Mouse (Mus musculus): ENCODE results near the gene Slc4a4. TPM values are rescaled to one million over a fixed set of nuclear protein-coding genes. Genes with fewer than 3 reads are reported as not detected.

Gene Slc4a4
- polyA plus RNA-seq, 1 experiment, result 0.04 TPM

DNA sequence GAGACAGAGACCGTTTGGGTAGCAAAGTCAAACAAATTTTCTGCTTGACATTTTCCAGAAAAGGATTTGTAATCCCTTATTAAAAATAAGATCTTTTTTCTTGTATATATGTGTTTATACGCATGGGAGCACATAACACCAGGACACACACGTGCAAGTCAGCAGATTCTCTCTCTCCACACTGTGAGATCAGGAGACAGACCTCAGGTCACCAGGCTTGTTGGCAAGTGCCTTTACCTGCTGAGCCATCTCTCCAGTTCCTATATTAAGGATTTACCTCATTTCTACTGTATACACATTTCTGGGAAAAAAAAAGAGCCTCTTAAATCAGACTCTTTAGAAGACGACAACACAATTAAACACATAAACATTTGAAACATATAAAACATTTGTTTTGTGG is 28.4 kb upstream of the Slc4a4 start:
- Histone ChIP-seq H3ac (ENCODE audit: control insufficient read depth, insufficient read length) (no peak overlapping the region), H3K27me3 (ENCODE audit: control insufficient read depth, insufficient read depth, insufficient read length) (no peaks in the 10 kb centered on the region), H3K4me3 (no peak overlapping the region), H3K36me3 (ENCODE audit: control insufficient read depth, insufficient read depth) (no peaks in the 10 kb centered on the region), H3K79me2 (ENCODE audit: control insufficient read depth, insufficient read depth) (no peaks in the 10 kb centered on the region), H3K4me2 (ENCODE audit: low read depth) (no peak overlapping the region)
- no peak for TF ChIP-seq MYOG (IDR thresholded peaks at IDR 0.05; ENCODE audit: control insufficient read depth in 1 of 3, insufficient read depth in 1 of 3, insufficient read length in 2 of 3, low read depth in 2 of 3)
- TF ChIP-seq MAX (IDR thresholded peaks at IDR 0.05; ENCODE audit: low read depth), result no peak
- TF ChIP-seq SRF (IDR thresholded peaks at IDR 0.05; ENCODE audit: control insufficient read depth, insufficient read length, low read depth), result no peak
- TF ChIP-seq POLR2A (IDR thresholded peaks at IDR 0.05; ENCODE audit: insufficient read length, low read depth), result no peak
- TF ChIP-seq TCF3 (IDR thresholded peaks at IDR 0.05; ENCODE audit: insufficient read length, low read depth), result no peak
- TF ChIP-seq REST (IDR thresholded peaks at IDR 0.05; ENCODE audit: insufficient read depth, insufficient read length), result no peak
- TF ChIP-seq MYOD1 (IDR thresholded peaks at IDR 0.05; ENCODE audit: control insufficient read depth in 1 of 3, insufficient read length in 2 of 3, low read depth in 2 of 3), result no peak
- no peak for TF ChIP-seq E2F4 (IDR thresholded peaks at IDR 0.05; ENCODE audit: insufficient read depth)
- TF ChIP-seq CEBPB (IDR thresholded peaks at IDR 0.05; ENCODE audit: insufficient read depth, poor library complexity, severe bottlenecking), result no peak
- no peak for TF ChIP-seq TCF12 (IDR thresholded peaks at IDR 0.05; ENCODE audit: insufficient read depth, poor library complexity, severe bottlenecking)
- TF ChIP-seq USF1 (IDR thresholded peaks at IDR 0.05; ENCODE audit: low read depth), result no peak
- no peak for TF ChIP-seq POLR2AphosphoS2 (IDR thresholded peaks at IDR 0.05; ENCODE audit: insufficient read length, low read depth)

DNA sequence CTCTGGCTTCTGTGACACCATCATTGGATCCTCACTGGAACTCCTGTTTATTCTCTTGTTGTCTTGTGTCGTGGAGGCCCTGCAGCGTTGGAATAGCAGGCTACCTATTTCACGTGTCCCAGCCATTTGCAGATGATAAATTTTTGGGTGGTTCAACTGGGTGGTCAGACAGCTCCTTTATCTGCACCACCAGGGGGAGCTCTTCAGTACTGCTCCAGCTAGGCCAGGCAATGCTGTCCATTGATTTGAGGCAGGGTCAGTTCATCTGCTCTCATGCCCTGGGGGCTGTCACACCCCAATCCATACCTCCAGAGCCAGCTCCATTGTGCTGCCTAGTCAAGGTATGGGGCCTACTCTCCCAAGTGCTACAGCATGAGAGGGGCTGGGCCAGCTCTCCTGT is 24.5 kb upstream of the Slc4a4 start:
- H3K36me3 ChIP-seq (ENCODE audit: control insufficient read depth, insufficient read depth), result no peaks in the 10 kb centered on the region
- H3K27me3 ChIP-seq (ENCODE audit: control insufficient read depth, insufficient read depth, insufficient read length), result no peaks in the 10 kb centered on the region
- TF ChIP-seq MAX (IDR thresholded peaks at IDR 0.05; ENCODE audit: low read depth) (no peak), E2F4 (IDR thresholded peaks at IDR 0.05; ENCODE audit: insufficient read depth) (no peak), USF1 (IDR thresholded peaks at IDR 0.05; ENCODE audit: low read depth) (no peak), POLR2A (IDR thresholded peaks at IDR 0.05; ENCODE audit: insufficient read length, low read depth) (no peak), REST (IDR thresholded peaks at IDR 0.05; ENCODE audit: insufficient read depth, insufficient read length) (no peak), POLR2AphosphoS2 (IDR thresholded peaks at IDR 0.05; ENCODE audit: insufficient read length, low read depth) (no peak)
- no peak overlapping the region for H3K4me2 ChIP-seq (ENCODE audit: low read depth)
- no peak overlapping the region for H3ac ChIP-seq (ENCODE audit: control insufficient read depth, insufficient read length)
- H3K4me3 ChIP-seq, result no peak overlapping the region
- H3K79me2 ChIP-seq (ENCODE audit: control insufficient read depth, insufficient read depth), result no peaks in the 10 kb centered on the region

DNA sequence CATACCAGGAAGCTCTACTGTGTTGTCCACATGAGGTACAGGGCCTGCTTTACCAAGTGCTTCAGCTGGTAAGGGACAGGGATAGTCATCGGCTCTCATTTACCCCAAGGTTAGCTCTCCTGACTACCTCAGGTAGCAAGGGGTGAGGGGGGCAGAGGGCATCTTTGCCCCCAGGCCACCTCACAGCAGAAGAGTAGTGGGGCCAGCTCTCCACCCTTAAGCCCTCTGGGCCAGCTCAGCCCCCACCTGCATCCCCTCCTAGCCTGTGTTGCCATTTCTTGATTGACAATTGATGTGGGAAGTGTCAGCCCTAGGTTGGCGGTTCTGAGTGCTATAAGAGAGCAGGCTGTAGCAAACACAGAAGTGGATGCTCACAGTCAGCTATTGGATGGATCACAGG is 23.8 kb upstream of the Slc4a4 start:
- Histone ChIP-seq H3K4me2 (ENCODE audit: low read depth) (no peak overlapping the region), H3K36me3 (ENCODE audit: control insufficient read depth, insufficient read depth) (no peaks in the 10 kb centered on the region)
- TF ChIP-seq TCF12 (IDR thresholded peaks at IDR 0.05; ENCODE audit: insufficient read depth, poor library complexity, severe bottlenecking) (no peak), E2F4 (IDR thresholded peaks at IDR 0.05; ENCODE audit: insufficient read depth) (no peak), POLR2AphosphoS2 (IDR thresholded peaks at IDR 0.05; ENCODE audit: insufficient read length, low read depth) (no peak)

DNA sequence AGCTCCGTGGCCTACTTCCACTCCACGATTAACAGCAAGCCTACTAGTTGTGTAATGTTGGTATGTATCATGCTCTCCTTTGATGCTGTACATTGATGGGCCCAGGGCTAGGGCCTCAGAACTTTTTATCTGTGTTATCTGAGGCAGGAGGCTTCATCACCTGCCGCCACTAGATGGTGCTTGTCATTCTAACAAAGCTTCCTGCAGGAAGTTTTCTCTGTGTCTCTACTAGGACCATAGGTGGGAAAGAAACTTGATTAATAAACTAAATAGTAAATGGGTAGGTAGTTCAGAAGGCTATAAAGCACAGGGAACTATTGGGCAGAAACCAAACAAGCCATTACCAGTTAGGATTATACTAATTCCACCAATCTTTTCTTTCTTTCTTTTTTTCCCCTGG is 2.5 kb upstream of the Slc4a4 start:
- H3K79me2 ChIP-seq (ENCODE audit: control insufficient read depth, insufficient read depth), result no peaks in the 10 kb centered on the region
- TF ChIP-seq MYOG (IDR thresholded peaks at IDR 0.05; ENCODE audit: control insufficient read depth in 1 of 3, insufficient read depth in 1 of 3, insufficient read length in 2 of 3, low read depth in 2 of 3) (no peak), POLR2AphosphoS2 (IDR thresholded peaks at IDR 0.05; ENCODE audit: insufficient read length, low read depth) (no peak), MAX (IDR thresholded peaks at IDR 0.05; ENCODE audit: low read depth) (no peak), TCF12 (IDR thresholded peaks at IDR 0.05; ENCODE audit: insufficient read depth, poor library complexity, severe bottlenecking) (no peak), CEBPB (IDR thresholded peaks at IDR 0.05; ENCODE audit: insufficient read depth, poor library complexity, severe bottlenecking) (no peak), MYOD1 (IDR thresholded peaks at IDR 0.05; ENCODE audit: control insufficient read depth in 1 of 3, insufficient read length in 2 of 3, low read depth in 2 of 3) (no peak), POLR2A (IDR thresholded peaks at IDR 0.05; ENCODE audit: insufficient read length, low read depth) (no peak), E2F4 (IDR thresholded peaks at IDR 0.05; ENCODE audit: insufficient read depth) (no peak), TCF3 (IDR thresholded peaks at IDR 0.05; ENCODE audit: insufficient read length, low read depth) (no peak), SRF (IDR thresholded peaks at IDR 0.05; ENCODE audit: control insufficient read depth, insufficient read length, low read depth) (no peak), USF1 (IDR thresholded peaks at IDR 0.05; ENCODE audit: low read depth) (no peak), REST (IDR thresholded peaks at IDR 0.05; ENCODE audit: insufficient read depth, insufficient read length) (no peak)
- no peak overlapping the region for H3ac ChIP-seq (ENCODE audit: control insufficient read depth, insufficient read length)
- H3K27me3 ChIP-seq (ENCODE audit: control insufficient read depth, insufficient read depth, insufficient read length), result peaks cover 44% of the 10 kb centered on the region
- H3K4me3 ChIP-seq, result no peak overlapping the region
- H3K36me3 ChIP-seq (ENCODE audit: control insufficient read depth, insufficient read depth), result no peaks in the 10 kb centered on the region
- no peak overlapping the region for H3K4me2 ChIP-seq (ENCODE audit: low read depth)

More for the DNA sequence above, 23.8 kb upstream of the Slc4a4 start:
- Histone ChIP-seq H3K27me3 (ENCODE audit: control insufficient read depth, insufficient read depth, insufficient read length) (no peaks in the 10 kb centered on the region), H3K4me3 (no peak overlapping the region), H3ac (ENCODE audit: control insufficient read depth, insufficient read length) (no peak overlapping the region), H3K79me2 (ENCODE audit: control insufficient read depth, insufficient read depth) (no peaks in the 10 kb centered on the region)

DNA sequence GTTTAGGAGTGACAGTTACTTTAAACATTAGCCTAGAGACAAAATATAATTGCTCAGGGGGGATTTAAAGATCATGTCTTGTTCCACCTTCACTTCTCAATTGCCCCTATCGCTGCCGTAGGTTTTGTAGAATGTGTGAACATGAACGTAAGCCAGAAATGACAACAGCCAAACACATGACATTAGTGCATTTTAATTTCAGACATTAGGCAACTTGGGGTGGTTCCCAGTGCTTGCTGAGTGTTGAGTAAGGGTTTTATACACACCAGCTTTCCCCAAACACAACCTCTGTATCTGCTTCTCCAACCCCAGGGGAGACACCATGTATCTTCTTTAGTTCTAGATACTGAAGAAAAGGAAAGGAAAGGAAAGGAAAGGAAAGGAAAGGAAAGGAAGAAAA is 1.1 kb upstream of the Slc4a4 start:
- TF ChIP-seq POLR2A (IDR thresholded peaks at IDR 0.05; ENCODE audit: insufficient read length, low read depth) (no peak), E2F4 (IDR thresholded peaks at IDR 0.05; ENCODE audit: insufficient read depth) (no peak), USF1 (IDR thresholded peaks at IDR 0.05; ENCODE audit: low read depth) (no peak), SRF (IDR thresholded peaks at IDR 0.05; ENCODE audit: control insufficient read depth, insufficient read length, low read depth) (no peak), REST (IDR thresholded peaks at IDR 0.05; ENCODE audit: insufficient read depth, insufficient read length) (no peak), TCF3 (IDR thresholded peaks at IDR 0.05; ENCODE audit: insufficient read length, low read depth) (no peak), MYOG (IDR thresholded peaks at IDR 0.05; ENCODE audit: control insufficient read depth in 1 of 3, insufficient read depth in 1 of 3, insufficient read length in 2 of 3, low read depth in 2 of 3) (no peak), MYOD1 (IDR thresholded peaks at IDR 0.05; ENCODE audit: control insufficient read depth in 1 of 3, insufficient read length in 2 of 3, low read depth in 2 of 3) (no peak), CEBPB (IDR thresholded peaks at IDR 0.05; ENCODE audit: insufficient read depth, poor library complexity, severe bottlenecking) (no peak), MAX (IDR thresholded peaks at IDR 0.05; ENCODE audit: low read depth) (no peak), POLR2AphosphoS2 (IDR thresholded peaks at IDR 0.05; ENCODE audit: insufficient read length, low read depth) (no peak), TCF12 (IDR thresholded peaks at IDR 0.05; ENCODE audit: insufficient read depth, poor library complexity, severe bottlenecking) (no peak)
- no peaks in the 10 kb centered on the region for H3K79me2 ChIP-seq (ENCODE audit: control insufficient read depth, insufficient read depth)
- no peaks in the 10 kb centered on the region for H3K36me3 ChIP-seq (ENCODE audit: control insufficient read depth, insufficient read depth)
- H3K4me3 ChIP-seq, result no peak overlapping the region
- H3K4me2 ChIP-seq (ENCODE audit: low read depth), result no peak overlapping the region
- peaks cover 50% of the 10 kb centered on the region for H3K27me3 ChIP-seq (ENCODE audit: control insufficient read depth, insufficient read depth, insufficient read length)
- no peak overlapping the region for H3ac ChIP-seq (ENCODE audit: control insufficient read depth, insufficient read length)
